Mouse (Mus musculus) MEL (cell line): ENCODE data around the gene Thsd4. TPM values are rescaled to one million over a fixed set of nuclear protein-coding genes. Genes with fewer than 3 reads are reported as not detected.
A peak's percentile ranks its signal among the peaks of the same experiment; 100 is the strongest.

Source experiments
- DNase-seq: peaks from one replicate; pipeline ENCODE4 v3.0.0; 2011; ENCODE audit warnings: low read depth, low spot score
- H3K27ac ChIP-seq: 2 replicates; pipeline ENCODE4 v1.5.1; 2012; ENCODE audit warnings: low read depth, mild to moderate bottlenecking, control low read depth, low read length, moderate library complexity; ENCODE audit not compliant: control insufficient read depth
- H3K27me3 ChIP-seq, 2 experiments: fragments of 150-350 bp in 1 of 2; sonication (generic) in 1 of 2; 2 replicates each; pipeline ENCODE4 v1.6.1; 2012; ENCODE audit warnings: low read length in 2 of 2, mild to moderate bottlenecking in 2 of 2, improper control_type of control experiment in 1 of 2, moderate library complexity in 1 of 2; ENCODE audit not compliant: insufficient read depth in 2 of 2, control insufficient read depth in 1 of 2
- H3K36me3 ChIP-seq, 2 experiments: 2 replicates each; pipeline ENCODE4 v1.6.1; 2012 to 2014; ENCODE audit warnings: low read length in 2 of 2, improper control_type of control experiment in 1 of 2, inconsistent platforms in 1 of 2, mild to moderate bottlenecking in 1 of 2; ENCODE audit not compliant: insufficient read depth in 2 of 2, control insufficient read depth in 1 of 2
- H3K4me1 ChIP-seq, 2 experiments: fragments of 150-350 bp in 1 of 2; sonication (generic) in 1 of 2; 2 replicates each; pipeline ENCODE4 v1.6.1; 2012; ENCODE audit warnings: low read length in 2 of 2, improper control_type of control experiment in 1 of 2, mild to moderate bottlenecking in 1 of 2; ENCODE audit not compliant: insufficient read depth in 2 of 2, control insufficient read depth in 1 of 2
- H3K4me3 ChIP-seq, 2 experiments: fragments of 150-350 bp in 1 of 2; sonication (generic) in 1 of 2; 2 replicates each; pipeline ENCODE4 v1.5.1; 2012; ENCODE audit warnings: low read depth in 2 of 2, low read length in 2 of 2, mild to moderate bottlenecking in 2 of 2, moderate library complexity in 2 of 2, control low read depth in 1 of 2, improper control_type of control experiment in 1 of 2; ENCODE audit not compliant: control insufficient read depth in 1 of 2, insufficient read depth in 1 of 2
- H3K79me2 ChIP-seq: 2 replicates; pipeline ENCODE4 v1.6.1; 2012; ENCODE audit warnings: mild to moderate bottlenecking, low read length, moderate library complexity; ENCODE audit not compliant: control insufficient read depth, poor library complexity, insufficient read depth
- H3K9ac ChIP-seq: 2 replicates; pipeline ENCODE4 v1.6.1; 2012; ENCODE audit warnings: low read depth, mild to moderate bottlenecking, control low read depth, low read length, moderate library complexity; ENCODE audit not compliant: control insufficient read depth, poor library complexity, severe bottlenecking
- H3K9me3 ChIP-seq: fragments of 150-350 bp; sonication (generic); replicated peaks from 2 replicates; pipeline ENCODE4 v1.6.1; 2012; ENCODE audit warnings: mild to moderate bottlenecking, low read length, improper control_type of control experiment, moderate library complexity; ENCODE audit not compliant: insufficient read depth
- CHD2 ChIP-seq: IDR thresholded peaks from 2 replicates; pipeline ENCODE4 v1.6.1; 2011; ENCODE audit warnings: low read length, improper control_type of control experiment
- EP300 ChIP-seq, 2 experiments: IDR thresholded peaks; 2 replicates each; pipeline ENCODE4 v1.6.1; 2011; ENCODE audit warnings: improper control_type of control experiment in 2 of 2, low read length in 2 of 2, low read depth in 1 of 2, mild to moderate bottlenecking in 1 of 2
- ETS1 ChIP-seq: IDR thresholded peaks from 2 replicates; pipeline ENCODE4 v1.6.1; 2012; ENCODE audit warnings: low read depth, mild to moderate bottlenecking, inconsistent platforms, low read length, improper control_type of control experiment, moderate library complexity
- GABPA ChIP-seq: IDR thresholded peaks from 2 replicates; pipeline ENCODE4 v1.6.1; 2012; ENCODE audit warnings: low read depth, mild to moderate bottlenecking, inconsistent platforms, low read length, improper control_type of control experiment, moderate library complexity
- HCFC1 ChIP-seq: IDR thresholded peaks from 2 replicates; pipeline ENCODE4 v1.6.1; 2012; ENCODE audit warnings: low read depth, mild to moderate bottlenecking, inconsistent platforms, low read length, improper control_type of control experiment, moderate library complexity
- JUND ChIP-seq: IDR thresholded peaks from 2 replicates; pipeline ENCODE4 v1.6.1; 2011; ENCODE audit warnings: low read depth, mild to moderate bottlenecking, improper control_type of control experiment, low read length
- MAFK ChIP-seq: IDR thresholded peaks from 2 replicates; pipeline ENCODE4 v1.6.1; 2011; ENCODE audit warnings: low read depth, mild to moderate bottlenecking, low read length, improper control_type of control experiment, borderline replicate concordance
- MAX ChIP-seq: IDR thresholded peaks from 2 replicates; pipeline ENCODE4 v1.6.1; 2011; ENCODE audit warnings: low read length, improper control_type of control experiment
- MAZ ChIP-seq: IDR thresholded peaks from 2 replicates; pipeline ENCODE4 v1.6.1; 2012; ENCODE audit warnings: low read depth, mild to moderate bottlenecking, inconsistent platforms, low read length, improper control_type of control experiment
- MEF2A ChIP-seq: IDR thresholded peaks from 2 replicates; pipeline ENCODE4 v1.6.1; 2014; ENCODE audit warnings: low read depth, mild to moderate bottlenecking, inconsistent platforms, low read length, improper control_type of control experiment; ENCODE audit not compliant: poor library complexity, insufficient replicate concordance, severe bottlenecking; ENCODE audit errors: extremely low read depth
- MXI1 ChIP-seq: IDR thresholded peaks from 2 replicates; pipeline ENCODE4 v1.6.1; 2011; ENCODE audit warnings: mild to moderate bottlenecking, low read depth, low read length, improper control_type of control experiment
- POLR2A ChIP-seq, 2 experiments: IDR thresholded peaks; 2 replicates each; pipeline ENCODE4 v1.6.1; 2011 to 2012; ENCODE audit warnings: low read length in 2 of 2, mild to moderate bottlenecking in 2 of 2, control low read depth in 1 of 2, improper control_type of control experiment in 1 of 2, low read depth in 1 of 2, moderate library complexity in 1 of 2; ENCODE audit not compliant: control insufficient read depth in 1 of 2, insufficient read depth in 1 of 2, poor library complexity in 1 of 2
- POLR2AphosphoS5 ChIP-seq: IDR thresholded peaks from 2 replicates; pipeline ENCODE4 v1.6.1; 2012; ENCODE audit warnings: low read depth, borderline replicate concordance, mild to moderate bottlenecking, inconsistent platforms, low read length, moderate library complexity, mixed read lengths
- RAD21 ChIP-seq: IDR thresholded peaks from 2 replicates; pipeline ENCODE4 v1.6.1; 2011; ENCODE audit warnings: mild to moderate bottlenecking, low read depth, low read length, improper control_type of control experiment
- RCOR1 ChIP-seq: IDR thresholded peaks from 2 replicates; pipeline ENCODE4 v1.6.1; 2012; ENCODE audit warnings: low read depth, mild to moderate bottlenecking, inconsistent platforms, low read length, improper control_type of control experiment
- SIN3A ChIP-seq: IDR thresholded peaks from 2 replicates; pipeline ENCODE4 v1.6.1; 2012; ENCODE audit warnings: low read length, improper control_type of control experiment, inconsistent platforms
- SMC3 ChIP-seq: IDR thresholded peaks from 2 replicates; pipeline ENCODE4 v1.6.1; 2011; ENCODE audit warnings: low read depth, low read length, improper control_type of control experiment
- TBP ChIP-seq: IDR thresholded peaks from 2 replicates; pipeline ENCODE4 v1.8.0; 2011; ENCODE audit warnings: low read depth, low read length, improper control_type of control experiment
- UBTF ChIP-seq: IDR thresholded peaks from 2 replicates; pipeline ENCODE4 v1.6.1; 2012; ENCODE audit warnings: low read depth, mild to moderate bottlenecking, inconsistent platforms, low read length, improper control_type of control experiment, moderate library complexity, borderline replicate concordance; ENCODE audit not compliant: insufficient read depth
- USF1 ChIP-seq: IDR thresholded peaks from 2 replicates; pipeline ENCODE4 v1.6.1; 2014; ENCODE audit warnings: low read depth, mild to moderate bottlenecking, inconsistent platforms, low read length, improper control_type of control experiment, moderate library complexity
- USF2 ChIP-seq, 2 experiments: IDR thresholded peaks; 2 replicates each; pipeline ENCODE4 v1.6.1; 2011 to 2012; ENCODE audit warnings: improper control_type of control experiment in 2 of 2, low read length in 2 of 2, borderline replicate concordance in 1 of 2, inconsistent platforms in 1 of 2, low read depth in 1 of 2, mild to moderate bottlenecking in 1 of 2; ENCODE audit not compliant: insufficient read depth in 1 of 2
- ZC3H11A ChIP-seq: IDR thresholded peaks from 2 replicates; pipeline ENCODE4 v1.6.1; 2012; ENCODE audit warnings: low read depth, mild to moderate bottlenecking, inconsistent platforms, low read length, improper control_type of control experiment
- ZKSCAN1 ChIP-seq: IDR thresholded peaks from 2 replicates; pipeline ENCODE4 v1.6.1; 2012; ENCODE audit warnings: low read depth, mild to moderate bottlenecking, inconsistent platforms, low read length, improper control_type of control experiment, moderate library complexity
- ZNF384 ChIP-seq: IDR thresholded peaks from 2 replicates; pipeline ENCODE4 v1.6.1; 2012; ENCODE audit warnings: low read depth, mild to moderate bottlenecking, inconsistent platforms, low read length, improper control_type of control experiment
- polyA plus RNA-seq, 2 experiments: library from polyadenylated mRNA; stranded (reverse) in 1 of 2; unstranded in 1 of 2; fragments of >175 nt in 1 of 2; fragments of >200 nt in 1 of 2; gene quantifications; 2 replicates each; pipeline versions ENCODE4 v1.2.1 to v1.2.4; 2012; ENCODE audit warnings: low replicate concordance in 2 of 2, low read depth in 1 of 2; ENCODE audit not compliant: insufficient read length in 2 of 2, insufficient read depth in 1 of 2, missing spikeins in 1 of 2
- total RNA-seq: library from RNA; depleted of rRNA; stranded (reverse); fragments of 300-350 nt; gene quantifications from 2 replicates; pipeline ENCODE4 v1.2.3, GENCODE M21; 2012

The Thsd4 gene
- total and polyA plus RNA-seq, 3 experiments = 0.08 TPM; not detected in 1

- H3K27ac ChIP-seq = no peak overlapping the region
- H3K4me1 ChIP-seq = no peaks in the 10 kb centered on the region; a peak in 1 of 4 replicates
- TF ChIP-seq ZKSCAN1 = no peak
- TF ChIP-seq USF2 (IDR thresholded peaks at IDR 0.05; ENCODE audit: borderline replicate concordance in 1 of 2, insufficient read depth in 1 of 2, low read depth in 1 of 2, low read length in 2 of 2) = no peak
- no peak for TF ChIP-seq MAFK
- no peak for TF ChIP-seq USF1
- TF ChIP-seq RAD21 = no peak
- TF ChIP-seq JUND = no peak
- TF ChIP-seq MAX = no peak
- no peak overlapping the region for H3K4me3 ChIP-seq
- no peaks in the 10 kb centered on the region for H3K36me3 ChIP-seq
- no peaks in the 10 kb centered on the region for H3K9me3 ChIP-seq
- DNase-seq = no peak
- no peaks in the 10 kb centered on the region for H3K27me3 ChIP-seq
- H3K79me2 ChIP-seq = no peaks in the 10 kb centered on the region
- no peak overlapping the region for H3K9ac ChIP-seq
Measured at GRCm38 (mm10) chr9:60488816-60489215, 33.0 kb downstream of the Thsd4 start.

- Histone ChIP-seq H3K9ac (no peak overlapping the region), H3K27ac (no peak overlapping the region), H3K27me3 (peaks cover 0 to 2% of the 10 kb centered on the region in 2 experiments; a peak in 1 of 4 replicates), H3K79me2 (no peaks in the 10 kb centered on the region), H3K4me1 (no peaks in the 10 kb centered on the region), H3K36me3 (no peaks in the 10 kb centered on the region), H3K9me3 (no peaks in the 10 kb centered on the region), H3K4me3 (no peak overlapping the region)
- peak; percentile 3 for DNase-seq
- TF ChIP-seq MEF2A (no peak), USF2 (IDR thresholded peaks at IDR 0.05; ENCODE audit: borderline replicate concordance in 1 of 2, insufficient read depth in 1 of 2, low read depth in 1 of 2, low read length in 2 of 2) (no peak), USF1 (no peak), ETS1 (no peak), GABPA (no peak), SIN3A (no peak), SMC3 (no peak), POLR2AphosphoS5 (no peak), POLR2A (IDR thresholded peaks at IDR 0.05; ENCODE audit: control insufficient read depth in 1 of 2, insufficient read depth in 1 of 2, low read depth in 1 of 2, low read length in 2 of 2, poor library complexity in 1 of 2) (no peak), CHD2 (no peak), JUND (no peak)
Measured at GRCm38 (mm10) chr9:60482165-60482564, 39.7 kb downstream of the Thsd4 start.

GRCm38 (mm10) chr9:60480052-60480451 is 41.8 kb downstream of the Thsd4 start:
- no peaks in the 10 kb centered on the region for H3K4me1 ChIP-seq
- no peak overlapping the region for H3K9ac ChIP-seq
- H3K27me3 ChIP-seq = peaks cover 0 to 2% of the 10 kb centered on the region in 2 experiments; a peak in 1 of 4 replicates
- H3K27ac ChIP-seq = no peak overlapping the region
- H3K79me2 ChIP-seq = no peaks in the 10 kb centered on the region
- H3K4me3 ChIP-seq = no peak overlapping the region
- H3K9me3 ChIP-seq = no peaks in the 10 kb centered on the region
- no peaks in the 10 kb centered on the region for H3K36me3 ChIP-seq
- DNase-seq = no peak
- no peak for TF ChIP-seq TBP
- TF ChIP-seq EP300 (IDR thresholded peaks at IDR 0.05; ENCODE audit: low read depth in 1 of 2, low read length in 2 of 2) = no peak
- no peak for TF ChIP-seq POLR2AphosphoS5
- no peak for TF ChIP-seq ZNF384
- TF ChIP-seq RCOR1 = no peak
- TF ChIP-seq POLR2A (IDR thresholded peaks at IDR 0.05; ENCODE audit: control insufficient read depth in 1 of 2, insufficient read depth in 1 of 2, low read depth in 1 of 2, low read length in 2 of 2, poor library complexity in 1 of 2) = no peak
- TF ChIP-seq UBTF = no peak
- no peak for TF ChIP-seq MAZ
- TF ChIP-seq USF2 (IDR thresholded peaks at IDR 0.05; ENCODE audit: borderline replicate concordance in 1 of 2, insufficient read depth in 1 of 2, low read depth in 1 of 2, low read length in 2 of 2) = no peak
- TF ChIP-seq SMC3 = no peak
- TF ChIP-seq HCFC1 = no peak
- TF ChIP-seq MXI1 = no peak
- no peak for TF ChIP-seq MEF2A
- no peak for TF ChIP-seq ZC3H11A
